Mouse (Mus musculus) Muller cell, postnatal 12 days (primary cell): ENCODE results near the gene Cyp24a1.

Source experiments
- DNase-seq: peaks from one replicate; pipeline ENCODE4 v3.0.0-alpha.2; 2015; ENCODE audit errors: inconsistent ontology term

The Cyp24a1 gene

DNA sequence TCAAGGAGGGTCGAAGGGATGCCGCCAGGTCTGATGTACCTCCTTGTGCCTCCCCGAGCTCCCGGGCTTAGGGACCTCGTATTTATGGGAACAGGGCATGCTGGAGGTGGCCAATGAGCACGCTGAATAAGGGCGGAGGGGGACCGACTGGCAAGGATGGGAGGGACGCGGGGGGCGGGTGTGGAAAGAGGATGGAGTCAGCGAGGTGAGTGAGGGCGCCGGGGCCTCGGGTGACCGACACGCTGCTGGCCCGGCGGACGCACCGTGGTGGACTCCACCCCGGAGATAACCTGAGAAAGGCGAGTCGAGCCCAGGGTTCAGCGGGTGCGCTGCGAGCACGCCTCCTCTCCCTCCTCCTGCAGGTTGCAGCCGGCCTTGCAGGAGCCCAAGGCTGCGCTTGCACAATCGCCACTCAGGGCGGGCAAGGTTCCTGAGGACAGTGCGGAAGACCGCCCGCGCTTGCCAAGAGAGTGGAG lies at the start of gene Cyp24a1:
Gene Cyp24a1, minus strand, starts transcription at position 55 of the 476 bp plus-strand sequence.
- DNase-seq: no peak

- DNase-seq: no peak
These were observed 48.8 kb upstream of the Cyp24a1 start for GRCm38 (mm10) chr2:170545745-170546144.

DNA sequence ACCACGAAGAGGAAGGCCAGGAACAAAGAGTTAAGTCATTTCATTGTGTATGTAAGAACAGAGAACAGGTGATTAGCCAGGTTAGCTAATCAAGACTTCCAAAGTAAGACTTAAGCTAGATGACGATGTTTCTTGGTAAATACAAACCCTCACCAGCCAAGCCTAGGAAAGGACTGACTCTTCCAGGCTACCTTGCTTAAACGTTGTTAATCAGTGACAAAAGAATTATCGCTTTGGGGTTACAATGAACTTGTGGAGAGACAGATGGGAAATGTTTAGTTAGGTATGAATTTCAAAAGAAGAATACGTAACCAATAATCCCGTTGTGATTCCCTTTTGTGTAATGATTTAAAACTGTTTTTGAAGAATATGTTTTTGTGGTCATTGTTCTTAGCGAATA lies 48.0 kb upstream of the Cyp24a1 start:
- no peak for DNase-seq

DNA sequence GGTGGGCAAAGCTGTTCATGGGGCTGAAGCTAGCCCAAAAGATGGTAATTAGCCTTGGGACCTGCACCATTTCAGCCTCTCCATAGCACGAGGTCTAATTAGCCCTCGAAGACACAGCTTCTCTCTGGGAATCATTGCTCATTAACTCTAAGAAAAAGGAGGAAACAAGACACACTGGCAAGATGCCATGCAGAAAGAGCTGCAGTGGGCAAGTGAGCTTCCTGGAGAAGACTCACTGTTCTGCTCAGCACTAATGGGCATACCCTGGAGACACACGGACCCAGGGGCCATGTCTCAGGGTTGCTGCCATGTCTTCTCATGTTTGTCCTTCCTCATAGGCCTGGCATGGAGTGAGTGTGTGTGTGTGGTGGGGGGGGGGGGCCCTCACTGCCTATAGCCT lies 47.2 kb upstream of the Cyp24a1 start:
- no peak for DNase-seq

DNA sequence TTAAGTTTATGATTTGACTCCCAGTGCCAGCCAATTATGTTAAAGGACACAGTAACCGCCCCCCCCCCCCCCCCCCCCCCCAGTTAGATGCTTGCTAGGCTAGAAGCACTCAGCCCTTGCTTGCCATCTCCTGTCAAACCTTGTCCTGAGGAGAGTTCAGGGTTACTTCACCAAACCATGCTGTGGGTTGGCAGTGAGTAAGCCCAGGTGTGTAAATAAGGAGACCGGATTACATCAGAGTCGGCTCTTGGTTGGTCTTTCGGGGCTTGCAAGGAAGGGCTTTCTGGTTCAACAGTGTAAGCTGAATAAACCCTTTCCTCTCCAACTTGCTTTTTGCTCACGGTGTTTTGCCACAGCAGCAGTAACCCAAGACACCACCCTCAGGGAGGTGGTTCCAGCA lies 46.7 kb upstream of the Cyp24a1 start:
- DNase-seq: no peak

GRCm38 (mm10) chr2:170539211-170539610 lies 42.3 kb upstream of the Cyp24a1 start:
- DNase-seq: no peak

- no peak for DNase-seq
These were observed 38.9 kb upstream of the Cyp24a1 start for GRCm38 (mm10) chr2:170535841-170536240.

DNA sequence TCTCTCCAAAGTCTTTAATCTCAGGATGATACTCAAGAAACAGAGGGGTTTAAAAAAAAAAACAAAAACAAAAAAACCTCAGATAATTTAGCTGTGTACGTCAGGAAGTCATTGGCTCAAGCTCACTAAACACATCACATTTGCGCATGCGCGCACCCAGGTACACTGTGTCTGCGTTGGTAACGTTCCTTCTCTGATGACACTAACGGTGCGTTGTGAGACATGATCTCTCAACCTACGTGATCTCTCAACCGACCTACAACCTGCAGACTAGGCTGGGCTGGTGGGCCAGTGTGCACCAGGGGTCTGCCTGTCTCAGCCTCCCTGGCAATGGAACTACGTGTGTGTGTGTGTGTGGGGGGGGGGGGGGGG lies 37.8 kb upstream of the Cyp24a1 start:
- DNase-seq: no peak

DNA sequence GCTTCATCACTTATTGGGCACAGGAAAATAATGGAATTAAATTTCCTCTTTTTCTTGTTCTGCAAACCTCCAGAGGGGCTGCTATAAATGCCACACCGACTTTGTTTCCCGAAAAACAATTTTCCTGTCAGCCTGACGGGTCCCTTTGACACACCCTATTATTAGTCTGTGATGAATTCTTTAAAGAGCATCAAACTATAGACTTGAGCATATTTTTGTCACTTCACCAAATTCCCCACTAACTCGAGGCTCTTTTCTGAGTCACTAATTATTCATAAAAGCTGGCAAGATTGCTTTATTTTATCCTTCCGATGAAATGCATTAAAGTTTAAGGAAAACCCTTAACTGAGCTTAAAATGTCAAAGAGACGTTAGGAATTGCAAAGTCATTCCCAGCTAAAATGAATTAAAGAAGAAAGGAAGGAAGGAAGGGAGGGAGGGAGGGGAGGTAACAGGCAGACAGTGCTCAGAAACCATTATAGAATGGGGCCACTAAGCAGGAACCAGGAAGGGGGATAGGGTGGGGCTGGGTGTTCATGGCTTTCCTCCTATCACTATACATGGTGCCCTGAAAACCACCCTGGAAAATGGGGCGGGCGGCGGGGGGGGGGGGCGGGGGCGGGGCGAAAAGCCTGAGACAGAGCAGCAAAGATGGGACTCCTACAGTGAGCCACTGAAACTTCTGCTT lies 37.3 kb upstream of the Cyp24a1 start:
- peak; percentile 16 for DNase-seq

GRCm38 (mm10) chr2:170530256-170530655 lies 33.3 kb upstream of the Cyp24a1 start:
- no peak for DNase-seq

GRCm38 (mm10) chr2:170529766-170530165 lies 32.8 kb upstream of the Cyp24a1 start:
- DNase-seq: no peak

- no peak for DNase-seq
These were observed 31.1 kb upstream of the Cyp24a1 start for GRCm38 (mm10) chr2:170528061-170528460.

DNA sequence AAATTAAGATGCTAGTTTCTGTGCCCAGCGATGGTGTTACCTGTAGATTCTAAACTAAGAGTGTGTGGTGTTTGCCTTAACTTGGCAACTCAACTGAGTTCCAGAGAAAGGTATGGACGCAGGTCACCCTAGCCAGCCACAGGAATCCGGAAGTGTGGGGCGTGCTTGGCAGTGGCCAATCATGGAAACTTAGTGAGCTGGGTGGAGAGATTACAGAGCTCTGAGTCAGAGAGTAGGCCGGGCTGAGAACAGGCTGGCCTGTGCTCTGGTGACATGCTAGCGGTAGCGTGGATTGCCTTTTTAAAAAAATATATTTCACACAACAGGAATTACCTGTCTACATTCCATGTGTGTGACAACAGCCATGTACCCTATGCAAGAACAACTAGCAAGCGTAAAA lies 29.6 kb upstream of the Cyp24a1 start:
- DNase-seq: peak; percentile 26

DNA sequence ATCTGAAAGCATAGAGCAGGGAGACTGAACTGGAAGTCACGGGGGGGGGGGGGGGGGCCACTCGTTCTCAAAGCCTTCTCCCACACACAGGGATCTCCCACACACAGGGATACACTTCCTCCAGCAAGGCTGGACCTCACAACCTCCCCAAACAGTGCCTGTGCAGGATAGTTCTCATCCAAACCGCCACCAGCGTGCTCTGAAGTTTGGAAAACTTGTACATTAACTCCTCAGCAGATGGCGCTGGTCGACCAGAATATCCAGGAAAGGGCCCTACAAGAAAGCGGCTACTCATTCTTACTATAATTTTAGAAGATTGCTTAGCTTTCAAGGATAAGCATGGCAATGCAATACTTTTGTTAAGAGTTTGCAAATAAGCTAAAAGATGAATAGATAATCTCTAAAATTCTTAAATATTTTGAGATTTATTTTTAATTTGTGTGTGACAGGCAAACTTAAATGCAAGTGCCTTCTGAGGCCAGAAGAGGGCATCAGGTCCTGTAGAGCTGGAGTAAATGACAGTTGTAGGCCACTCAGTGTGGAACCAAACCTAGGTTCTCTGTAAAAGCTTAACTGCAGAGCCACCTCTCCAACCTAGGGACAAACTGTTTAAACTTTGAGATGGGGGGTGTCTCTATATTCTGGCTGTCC lies 23.5 kb upstream of the Cyp24a1 start:
- DNase-seq: peak; percentile 56

DNA sequence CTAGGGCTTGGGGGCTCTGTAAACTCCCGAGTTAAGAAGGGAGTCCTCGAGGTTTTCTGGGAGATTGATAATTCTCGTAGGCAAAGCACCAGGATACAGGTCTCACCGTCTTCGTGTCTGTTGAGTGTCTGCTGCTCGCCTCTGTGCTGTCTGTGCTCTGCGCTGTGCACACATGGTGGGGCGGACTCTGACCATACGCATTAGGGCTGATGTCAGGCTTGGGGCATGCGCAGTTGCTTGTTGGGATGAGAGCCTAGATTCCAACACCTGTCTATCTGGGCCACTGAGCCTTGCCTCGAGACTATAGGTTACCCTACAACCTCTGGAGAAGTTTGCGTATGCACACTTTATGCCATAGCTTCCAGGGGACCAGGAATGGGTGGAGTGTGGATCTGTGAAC lies 16.8 kb upstream of the Cyp24a1 start:
- no peak for DNase-seq

DNA sequence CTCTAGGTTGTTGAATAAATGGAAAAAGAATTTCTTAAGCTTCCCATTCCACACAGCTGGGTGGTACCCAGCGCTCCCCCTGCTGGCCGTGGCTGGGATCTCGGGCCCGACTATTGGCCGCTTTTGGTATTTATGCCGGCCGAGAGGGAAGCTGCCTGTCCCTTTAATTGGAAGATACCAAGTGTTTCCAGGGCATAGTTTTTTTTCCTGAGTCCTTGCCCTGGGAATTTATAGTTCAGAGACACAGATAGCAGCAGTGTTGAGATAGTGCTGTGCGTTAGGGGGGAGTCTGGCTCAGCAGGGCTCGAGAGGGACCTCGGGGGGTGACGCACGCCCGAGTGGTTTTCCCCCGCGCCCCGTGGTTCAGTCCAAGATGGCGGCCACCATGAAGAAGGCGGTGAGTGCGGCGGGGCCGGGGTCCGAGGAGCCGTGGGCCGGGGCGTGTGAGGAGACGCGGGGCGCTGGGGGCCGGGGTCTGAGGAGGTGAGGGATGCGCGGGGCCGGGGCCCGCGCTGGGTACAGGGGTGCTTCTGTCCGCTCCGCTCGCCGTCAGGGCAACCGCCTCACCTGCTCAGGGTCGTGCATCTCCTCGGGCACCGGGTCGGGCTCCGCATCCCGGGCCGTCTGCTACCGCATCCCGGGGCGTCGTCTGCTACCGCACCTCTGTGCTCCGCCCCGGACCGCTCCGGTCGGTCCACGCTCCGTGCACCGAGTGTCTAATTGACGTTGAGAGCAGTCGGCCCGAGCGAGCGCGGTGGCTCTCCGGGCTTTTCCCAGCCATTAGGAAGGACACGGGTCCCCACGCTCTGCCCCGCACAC lies 14.3 kb upstream of the Cyp24a1 start:
- DNase-seq: peak; percentile 96

DNA sequence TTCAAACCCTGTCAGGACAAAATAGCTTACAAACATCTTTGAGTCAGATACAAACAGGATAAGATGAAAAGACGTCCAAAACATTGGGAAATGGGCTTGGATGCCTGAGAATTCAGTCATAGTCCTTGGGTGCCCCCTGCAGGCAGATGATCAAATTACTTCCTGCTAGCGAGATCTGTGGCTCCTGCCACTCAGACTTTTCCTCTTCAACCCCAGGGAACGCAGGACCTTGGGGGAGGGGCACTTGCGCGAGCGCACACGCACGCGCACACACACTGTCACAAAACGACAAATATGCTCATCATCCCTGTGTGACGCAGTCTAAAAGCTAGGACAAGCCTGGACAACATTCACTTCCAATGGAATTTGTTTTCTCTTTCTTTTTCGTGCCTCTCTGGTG lies 11.9 kb upstream of the Cyp24a1 start:
- DNase-seq: peak; percentile 82

DNA sequence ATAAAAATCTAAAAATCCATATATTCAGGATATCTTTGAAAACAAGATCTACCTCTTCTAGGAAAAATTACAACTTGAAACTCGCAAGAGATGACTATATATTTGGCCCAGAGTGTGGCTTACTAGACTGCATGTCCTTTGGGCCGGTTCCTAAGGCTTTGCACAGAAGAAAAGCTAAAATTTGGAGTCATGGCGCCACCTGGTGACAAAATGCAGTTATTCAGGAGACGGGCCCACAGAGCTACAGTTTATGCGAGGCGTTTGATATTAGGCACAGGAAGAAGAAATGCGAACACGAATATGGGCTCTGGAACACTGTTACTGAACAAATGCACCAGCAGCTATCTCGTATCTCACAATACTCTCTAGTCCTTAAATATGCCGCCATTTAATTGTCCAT lies 10.8 kb upstream of the Cyp24a1 start:
- DNase-seq: peak; percentile 65

DNA sequence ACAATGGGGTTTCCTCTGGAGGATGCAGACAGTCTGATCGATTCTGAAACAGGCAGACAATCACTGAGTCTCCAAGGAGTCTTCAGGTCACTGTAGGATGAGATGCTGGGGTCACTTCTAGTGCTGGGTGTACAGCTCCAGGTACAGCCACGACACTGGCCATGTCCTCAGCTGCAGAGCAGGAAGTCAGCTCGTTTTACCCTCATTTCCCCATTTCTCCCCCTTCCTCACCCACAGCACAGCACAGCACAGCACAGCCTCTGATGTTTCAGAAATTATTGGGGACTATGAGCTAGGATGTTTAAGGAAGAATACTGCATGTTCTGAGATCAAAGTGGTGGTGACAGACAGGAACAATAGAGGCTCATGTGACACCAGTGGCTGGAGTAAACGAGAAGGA lies 7.0 kb upstream of the Cyp24a1 start:
- DNase-seq: no peak

DNA sequence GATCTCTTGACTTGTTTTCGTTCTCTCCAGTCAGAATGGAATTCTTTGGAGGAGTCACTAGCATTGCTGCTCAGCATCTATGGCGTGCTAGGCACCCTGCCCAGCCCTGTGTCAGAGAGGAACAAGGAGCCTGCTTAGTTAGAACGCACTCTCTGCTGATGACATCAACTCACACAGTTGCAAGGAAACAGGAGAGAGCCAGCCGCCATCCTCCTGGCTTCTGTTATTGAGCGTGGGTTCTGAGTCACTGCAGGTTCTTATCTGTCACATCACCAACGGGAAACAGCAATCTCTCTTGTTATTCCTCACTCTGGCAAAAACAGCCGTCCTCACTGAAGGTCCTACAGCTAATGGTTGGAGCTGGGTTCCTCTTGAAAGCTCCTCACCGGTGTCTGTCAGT lies 6.4 kb upstream of the Cyp24a1 start:
- peak; percentile 77 for DNase-seq

- DNase-seq: no peak
These were observed 1.1 kb upstream of the Cyp24a1 start for GRCm38 (mm10) chr2:170498011-170498410.

GRCm38 (mm10) chr2:170496154-170496930 lies 603 bp downstream of the Cyp24a1 start, which contains the start of gene Pfdn4:
TSS of gene Pfdn4 (plus strand) at chr2:170496428.
- DNase-seq: no peak
